Mouse (Mus musculus): ENCODE results near the gene Tmem8b. TPM values are rescaled to one million over a fixed set of nuclear protein-coding genes. Genes with fewer than 3 reads are reported as not detected.

Tmem8b gene
- total RNA-seq, 2 experiments from 2014 or later: not detected

DNA sequence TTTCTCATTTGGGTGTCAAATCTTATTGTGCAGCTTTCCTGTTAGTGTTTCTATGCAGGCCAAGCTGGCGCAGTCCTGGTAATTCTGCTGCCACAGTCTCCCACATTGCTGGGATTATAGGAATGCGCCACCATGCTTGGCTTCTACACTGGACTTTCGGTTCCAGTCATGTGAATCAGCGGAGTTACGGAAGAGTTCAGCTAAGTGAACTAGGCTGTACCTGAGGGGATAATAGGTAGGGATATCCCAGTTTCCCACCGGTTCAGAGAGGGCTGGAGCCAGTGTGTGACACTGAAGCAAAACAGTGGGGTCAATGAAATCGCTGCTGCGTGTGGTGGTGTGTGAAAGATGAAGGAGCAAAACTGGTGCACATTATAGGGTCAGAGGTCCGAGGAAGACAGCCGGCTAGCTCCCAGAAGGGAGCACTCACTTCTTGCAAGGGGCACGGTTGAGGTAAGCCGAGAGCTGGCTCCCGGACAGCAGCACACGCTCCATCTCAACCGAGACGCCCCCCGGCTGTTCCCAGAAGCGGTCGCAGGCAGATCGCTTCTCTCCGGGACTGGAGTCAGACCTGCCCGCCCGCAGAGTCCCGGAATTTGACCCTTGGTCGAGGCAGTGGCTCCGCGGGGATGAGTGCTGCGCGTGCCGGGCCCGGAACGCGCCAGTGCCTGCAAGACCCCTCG, 13.0 kb upstream of the Tmem8b start:
- ATAC-seq (replicated peaks; ENCODE audit: low FRiP score, poor library complexity, severe bottlenecking): no peak

DNA sequence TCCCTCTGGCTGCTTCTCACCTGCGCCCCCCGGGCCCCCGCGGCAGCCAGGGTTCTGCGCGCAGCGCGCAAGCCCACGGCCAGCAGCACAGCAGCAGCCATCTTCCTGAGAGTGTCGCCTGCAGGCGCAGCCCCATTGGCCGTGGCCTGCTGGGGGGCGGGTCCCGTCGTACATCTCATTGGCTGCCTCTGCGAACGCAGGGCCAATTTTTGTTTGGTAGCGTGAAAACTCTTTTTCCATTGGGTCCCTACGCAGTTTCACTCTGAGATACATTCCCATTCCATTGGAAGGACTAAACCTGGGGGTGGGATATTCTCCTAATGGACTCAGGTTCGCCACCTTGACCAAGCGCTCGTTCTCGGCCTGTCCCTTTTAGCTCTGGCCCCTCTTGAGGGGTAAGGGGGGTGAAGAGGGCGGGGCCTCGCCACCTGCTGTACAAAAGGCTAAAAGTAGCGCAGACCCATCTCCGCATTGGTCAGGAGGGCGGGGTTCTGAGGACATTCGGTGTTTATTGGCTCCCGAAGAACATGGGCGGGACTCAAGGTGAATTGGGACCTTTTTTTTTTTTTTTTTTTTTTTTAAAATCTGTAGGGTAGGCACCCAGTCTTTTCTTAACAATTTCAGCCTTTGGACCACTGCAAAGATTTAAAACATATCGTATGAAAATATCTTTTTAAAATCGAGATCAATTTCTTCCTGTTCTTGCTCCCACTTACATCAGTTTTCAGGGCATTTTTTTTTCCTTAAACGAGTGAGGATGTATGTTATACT, 12.2 kb upstream of the Tmem8b start, which contains the start of gene Hint2:
Gene Hint2, minus strand, starts transcription at position 128 of the 771 bp plus-strand sequence.
- peak; percentile 96 for ATAC-seq (replicated peaks; ENCODE audit: low FRiP score, poor library complexity, severe bottlenecking)

DNA sequence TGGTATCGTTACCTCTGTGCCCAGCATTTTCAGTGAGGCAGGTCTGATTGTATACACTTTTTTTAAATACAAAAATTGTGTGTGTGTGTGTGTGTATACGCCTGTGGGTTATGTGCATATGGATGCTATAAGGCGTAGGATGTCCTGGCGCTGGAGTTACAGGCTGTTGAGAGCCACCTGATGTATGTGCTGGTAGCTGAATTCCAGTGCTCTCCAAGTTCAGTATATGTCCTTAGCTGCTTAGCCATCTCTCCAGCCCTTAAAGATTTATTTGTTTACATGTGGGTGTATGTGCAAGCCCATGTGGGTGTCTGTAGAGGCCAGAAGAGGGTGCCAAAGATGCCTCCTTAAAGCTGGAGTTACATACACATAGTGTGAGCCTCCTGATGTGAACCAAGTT, 11.6 kb upstream of the Tmem8b start:
- ATAC-seq (replicated peaks; ENCODE audit: low FRiP score, poor library complexity, severe bottlenecking): no peak

DNA sequence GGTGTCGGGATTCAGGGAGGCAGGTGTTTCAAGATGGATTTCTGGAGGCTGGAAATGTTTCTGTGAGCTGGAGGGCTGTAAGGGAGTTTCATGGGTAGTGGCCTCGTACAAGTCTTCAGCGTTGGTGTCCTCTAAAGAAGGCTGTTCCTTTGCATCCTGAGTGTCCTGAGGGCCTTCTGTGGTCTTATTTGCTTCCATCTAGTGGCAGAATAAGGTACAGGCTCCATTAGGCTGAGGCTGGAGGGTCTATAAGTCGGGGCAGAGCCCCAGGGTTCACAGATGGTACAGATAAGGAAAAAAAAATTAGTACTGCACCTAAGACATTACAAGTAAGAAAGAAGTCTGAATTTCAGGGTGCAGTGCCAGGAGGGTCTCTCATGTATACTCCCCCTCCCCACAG, 2.4 kb upstream of the Tmem8b start:
- ATAC-seq (replicated peaks; ENCODE audit: low FRiP score, poor library complexity, severe bottlenecking): no peak

DNA sequence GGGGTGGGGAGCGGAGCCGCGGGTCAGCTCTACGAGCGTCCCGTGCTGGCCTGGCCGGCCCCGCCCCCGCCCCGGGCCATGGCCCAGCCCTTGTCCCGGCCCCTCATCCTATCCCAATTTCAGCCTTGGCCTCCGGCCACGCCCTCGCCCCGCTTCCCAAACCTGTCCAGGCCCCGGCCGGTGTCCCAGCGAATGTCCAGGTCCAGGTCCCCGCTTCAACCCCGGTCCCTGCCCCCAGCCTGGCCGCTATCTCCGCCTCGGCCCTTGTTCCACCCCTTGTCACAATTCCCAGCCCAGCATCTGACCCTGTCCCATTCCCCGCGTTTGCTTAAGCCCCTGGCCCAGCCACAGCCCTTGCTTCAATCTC, 640 bp downstream of the Tmem8b start:
- ATAC-seq (replicated peaks; ENCODE audit: low FRiP score, poor library complexity, severe bottlenecking): peak; percentile 41

DNA sequence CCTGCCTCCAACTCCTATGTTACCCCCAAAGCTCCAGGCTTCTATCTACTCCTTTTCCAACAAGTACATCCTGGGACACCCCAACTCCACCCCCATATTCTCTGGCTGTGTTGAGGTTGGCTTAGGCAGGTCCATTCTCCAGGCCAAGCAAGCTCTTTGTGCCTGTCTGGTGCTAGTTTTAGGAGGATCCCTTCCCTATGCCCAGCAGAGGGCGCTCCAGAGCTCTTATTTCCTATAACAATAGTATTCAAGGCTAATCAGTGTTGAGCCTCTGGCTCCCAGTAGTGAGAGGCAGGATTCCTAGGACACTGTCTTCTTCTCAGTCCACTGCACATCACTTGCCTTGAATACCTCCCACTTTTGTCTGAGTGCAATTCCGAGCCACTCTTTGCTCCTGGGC, 3.3 kb downstream of the Tmem8b start:
- ATAC-seq (replicated peaks; ENCODE audit: low FRiP score, poor library complexity, severe bottlenecking): no peak

DNA sequence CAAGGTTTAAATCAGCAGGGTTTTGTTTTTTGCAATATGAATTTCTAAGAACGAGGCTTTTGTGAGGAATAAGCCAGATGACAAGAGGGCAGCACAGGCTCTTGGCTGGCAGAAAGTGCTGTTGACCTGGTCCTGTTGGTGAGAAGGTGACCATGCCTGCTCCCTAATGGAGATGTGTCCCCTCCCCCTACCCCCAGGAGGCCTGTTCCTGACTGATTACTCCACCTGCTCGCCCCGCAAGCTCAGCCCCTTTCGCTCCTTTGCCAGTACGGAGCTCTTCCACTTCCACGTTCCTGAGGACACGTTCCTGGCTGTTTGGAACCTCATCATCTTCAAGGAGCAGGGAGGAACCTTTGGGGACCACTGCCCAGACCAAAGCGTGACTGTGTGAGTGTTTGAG, 4.9 kb downstream of the Tmem8b start:
- no peak for ATAC-seq (replicated peaks; ENCODE audit: low FRiP score, poor library complexity, severe bottlenecking)

DNA sequence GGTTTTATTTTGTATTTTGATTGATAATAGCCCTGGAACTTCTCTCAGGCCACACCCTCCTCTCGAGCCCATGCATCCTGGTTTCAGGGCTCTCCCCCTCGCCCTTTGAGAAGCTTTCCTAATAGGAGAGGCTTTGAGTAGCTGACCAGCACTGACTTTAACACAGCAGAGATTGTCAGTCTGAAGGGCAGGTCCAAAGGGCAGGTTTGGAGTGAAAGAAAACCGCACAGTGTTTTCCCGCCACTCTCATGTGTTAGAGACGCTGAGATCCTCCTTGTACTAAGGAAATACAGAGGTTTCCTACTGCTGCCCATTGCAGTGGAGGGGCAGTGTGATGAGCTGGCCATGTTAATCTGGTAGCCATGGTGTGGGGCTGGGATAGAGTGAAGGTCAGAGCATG, 6.2 kb downstream of the Tmem8b start:
- ATAC-seq (replicated peaks; ENCODE audit: low FRiP score, poor library complexity, severe bottlenecking): no peak

DNA sequence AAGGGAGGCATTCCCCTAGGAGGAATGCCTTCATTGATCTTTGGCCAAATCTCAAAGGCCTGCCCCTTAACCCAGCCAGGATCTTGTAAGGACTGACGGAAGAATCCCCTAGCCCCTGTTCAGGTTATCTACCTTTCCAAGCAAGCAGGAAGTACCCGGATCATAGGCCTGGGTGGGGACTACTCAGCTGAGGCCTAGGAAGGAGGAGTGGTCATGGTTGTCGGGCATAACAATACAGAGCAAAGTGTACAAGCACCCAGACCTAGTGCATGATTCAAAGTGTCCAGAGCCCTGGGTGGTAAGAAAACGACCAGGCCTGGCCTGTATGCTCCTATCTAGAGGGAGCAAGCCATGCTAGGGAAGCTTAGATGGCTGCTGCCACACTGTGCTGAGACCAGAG, 6.8 kb downstream of the Tmem8b start:
- no peak for ATAC-seq (replicated peaks; ENCODE audit: low FRiP score, poor library complexity, severe bottlenecking)

DNA sequence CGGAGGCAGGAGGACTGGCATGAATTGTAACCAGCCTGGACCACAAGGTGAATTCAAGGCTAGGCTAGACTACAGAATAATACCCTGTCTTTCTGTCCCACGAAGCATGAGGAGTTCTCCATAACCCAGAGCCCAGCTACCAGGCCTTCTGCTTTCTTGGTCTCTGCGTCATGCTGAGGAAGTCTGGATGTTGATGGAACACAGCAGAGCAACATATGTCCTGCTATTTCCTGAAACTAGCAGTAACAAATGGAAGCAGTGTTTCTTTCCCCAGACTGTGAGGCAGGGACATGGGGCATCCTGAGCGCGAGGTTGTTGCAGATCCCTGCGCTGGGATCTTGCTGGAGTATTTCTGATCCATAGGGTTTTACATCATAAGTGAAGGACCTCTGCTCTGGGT, 9.8 kb downstream of the Tmem8b start:
- no peak for ATAC-seq (replicated peaks; ENCODE audit: low FRiP score, poor library complexity, severe bottlenecking)

DNA sequence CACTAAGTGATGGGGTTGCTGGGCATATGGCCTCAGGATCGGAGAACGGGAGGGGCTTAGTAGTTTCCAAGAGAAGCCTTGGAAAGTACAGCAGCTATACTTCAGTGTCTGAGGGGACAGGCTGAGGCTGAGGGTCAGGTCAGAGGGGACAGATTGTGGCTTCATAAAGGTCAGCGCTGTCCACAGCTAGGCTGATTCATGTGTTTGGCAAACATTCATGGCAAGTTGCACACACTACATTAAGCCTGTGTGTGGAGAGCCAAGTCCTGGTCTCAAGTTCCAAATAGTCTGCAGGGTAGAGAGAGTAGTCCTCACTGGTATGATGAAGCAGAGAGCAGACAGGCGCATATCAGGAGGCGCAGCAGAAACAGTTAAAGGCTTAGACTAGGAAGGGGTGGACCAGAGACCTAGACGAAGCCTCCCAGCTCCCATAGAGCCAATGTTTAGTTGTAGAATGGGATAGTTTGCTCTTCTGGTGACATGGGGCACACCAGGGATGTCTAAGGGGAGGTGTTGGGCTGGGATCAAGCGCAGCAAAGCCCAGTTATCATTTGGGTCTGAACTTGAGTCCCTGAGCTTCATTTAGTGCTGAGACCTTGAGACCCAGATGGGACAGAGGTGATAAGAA, 10.8 kb downstream of the Tmem8b start:
- ATAC-seq (replicated peaks; ENCODE audit: low FRiP score, poor library complexity, severe bottlenecking): no peak

DNA sequence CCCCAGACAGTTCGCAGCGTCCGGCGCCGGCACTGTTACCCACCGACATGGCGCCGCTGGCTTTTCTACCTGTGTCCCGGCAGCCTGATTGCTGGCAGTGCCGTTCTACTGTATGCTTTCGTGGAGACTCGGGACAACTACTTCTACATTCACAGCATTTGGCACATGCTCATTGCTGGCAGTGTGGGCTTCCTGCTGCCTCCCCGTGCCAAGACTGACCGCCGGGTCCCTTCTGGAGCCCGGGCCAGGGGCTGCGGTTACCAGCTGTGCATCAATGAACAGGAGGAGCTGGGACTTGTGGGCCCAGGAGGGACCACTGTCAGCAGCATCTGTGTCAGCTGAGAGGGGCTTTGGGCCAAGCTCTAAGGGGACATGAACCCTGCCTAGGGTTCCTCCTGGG, 21.2 kb downstream of the Tmem8b start:
- no peak for ATAC-seq (replicated peaks; ENCODE audit: low FRiP score, poor library complexity, severe bottlenecking)

DNA sequence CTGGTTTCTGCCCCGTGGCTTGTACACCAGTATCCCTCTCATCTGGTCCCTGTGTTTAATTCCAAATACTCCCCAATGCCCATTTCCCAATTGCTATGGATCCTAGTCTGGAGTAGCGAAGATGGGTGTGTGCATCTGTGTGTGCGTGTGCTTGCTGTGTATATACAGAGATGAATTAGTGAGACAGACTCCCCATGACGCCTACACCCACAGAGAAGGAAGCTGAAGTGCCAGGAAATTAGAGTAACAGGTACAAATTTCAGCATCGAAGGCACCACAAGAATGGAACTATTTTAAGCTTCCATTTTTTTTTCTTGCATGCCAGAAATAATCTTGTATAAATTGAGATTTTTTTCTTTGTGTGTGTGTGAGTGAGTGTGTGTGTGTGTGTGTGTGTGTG, 22.3 kb downstream of the Tmem8b start:
- ATAC-seq (replicated peaks; ENCODE audit: low FRiP score, poor library complexity, severe bottlenecking): no peak

DNA sequence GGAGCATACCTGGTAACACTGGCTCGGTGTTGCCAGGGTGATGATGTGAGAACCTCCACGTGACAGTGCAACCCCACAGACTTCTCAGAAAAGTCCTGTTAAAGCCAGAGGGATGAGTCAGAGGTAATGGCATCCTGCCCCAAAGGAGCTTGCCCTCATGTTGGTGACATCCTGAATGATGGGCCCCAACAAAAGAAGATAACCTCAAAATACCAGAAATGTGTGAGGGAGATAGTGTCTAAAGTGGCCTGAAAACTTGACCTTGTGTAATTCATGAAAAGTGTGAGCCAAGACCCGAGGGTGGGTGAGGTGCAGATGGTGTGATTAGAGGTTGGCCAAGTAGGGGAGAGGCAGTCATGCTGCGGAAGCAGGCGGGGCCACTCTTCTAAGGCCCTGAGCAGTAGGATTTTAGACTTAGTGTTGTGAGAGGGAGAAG, 25.1 kb downstream of the Tmem8b start:
- no peak for ATAC-seq (replicated peaks; ENCODE audit: low FRiP score, poor library complexity, severe bottlenecking)

DNA sequence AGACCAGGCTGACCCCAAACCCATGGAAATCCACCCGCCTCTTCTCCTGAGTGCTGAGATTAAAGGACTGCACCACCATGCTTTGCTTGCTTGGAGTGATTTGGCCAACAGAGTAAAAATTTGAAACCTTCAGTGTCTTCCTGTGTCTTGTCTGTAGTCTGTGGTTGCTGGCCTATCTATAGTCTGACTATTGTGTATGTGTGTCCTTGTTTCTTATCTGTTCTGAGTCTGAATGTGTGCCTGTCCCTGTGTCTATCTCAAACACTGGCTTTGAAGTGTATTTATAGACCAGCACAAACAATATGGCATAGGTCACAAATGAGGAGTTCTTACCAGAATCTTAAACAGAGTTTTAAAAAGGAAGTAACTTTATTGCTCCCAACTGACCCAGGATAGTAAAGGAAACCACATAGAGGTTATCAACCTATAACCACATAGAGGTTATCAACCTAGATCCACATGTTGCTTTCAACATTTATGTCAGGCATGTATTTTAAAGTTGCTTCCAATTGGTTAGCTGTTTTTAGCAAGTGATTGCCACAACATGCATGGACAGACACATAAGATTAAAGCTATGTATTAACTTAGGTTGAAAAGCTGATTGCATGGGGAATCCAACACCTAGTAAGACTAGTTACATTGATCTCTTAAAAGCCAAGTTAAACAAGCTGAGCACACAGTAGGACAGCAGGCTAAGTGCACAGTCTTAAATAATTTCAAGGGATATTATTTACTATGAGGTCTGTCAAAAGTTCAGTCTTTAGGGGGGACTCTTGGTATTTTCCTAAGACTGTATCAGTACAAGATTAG, 25.9 kb downstream of the Tmem8b start:
- ATAC-seq (replicated peaks; ENCODE audit: low FRiP score, poor library complexity, severe bottlenecking): no peak

DNA sequence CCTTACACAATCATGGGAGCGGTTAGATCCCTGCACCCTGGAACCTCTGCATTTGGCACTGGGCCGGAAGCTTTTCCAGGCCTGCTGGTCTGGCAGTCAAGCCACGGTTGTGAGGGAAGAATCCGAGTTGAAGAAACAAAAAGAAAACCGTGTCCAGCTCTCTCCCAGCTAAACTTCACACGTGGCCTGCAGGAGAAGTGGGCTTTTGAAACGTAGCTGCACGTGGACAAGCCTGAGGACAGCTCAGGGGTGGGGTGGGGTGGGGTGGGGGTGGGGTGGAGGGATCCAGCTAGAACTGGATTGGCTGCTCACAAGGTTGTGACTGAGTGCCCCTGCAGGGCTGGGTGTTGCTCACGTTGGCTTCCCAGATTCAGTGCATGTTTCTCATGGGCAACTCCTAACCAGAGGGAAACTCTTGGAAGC, 26.5 kb downstream of the Tmem8b start:
- no peak for ATAC-seq (replicated peaks; ENCODE audit: low FRiP score, poor library complexity, severe bottlenecking)

DNA sequence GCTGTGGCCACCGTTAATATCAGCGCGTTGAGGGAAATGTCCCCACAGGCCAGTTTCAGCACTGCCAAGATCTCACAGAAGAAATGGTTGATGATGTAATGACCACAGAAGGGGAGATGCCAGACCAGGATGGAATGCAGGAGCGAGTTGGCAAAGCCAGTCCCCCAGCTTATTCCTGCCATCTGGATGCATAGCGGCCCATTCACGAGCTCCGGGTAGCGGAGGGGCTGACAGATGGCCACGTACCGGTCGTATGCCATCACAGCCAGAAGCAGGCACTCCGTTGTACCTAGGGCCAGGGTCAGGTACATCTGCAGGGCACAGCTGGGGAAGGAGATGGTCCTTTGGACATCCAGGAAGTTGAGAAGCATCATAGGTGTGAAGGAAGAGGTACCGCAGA, 27.8 kb downstream of the Tmem8b start:
- ATAC-seq (replicated peaks; ENCODE audit: low FRiP score, poor library complexity, severe bottlenecking): no peak

DNA sequence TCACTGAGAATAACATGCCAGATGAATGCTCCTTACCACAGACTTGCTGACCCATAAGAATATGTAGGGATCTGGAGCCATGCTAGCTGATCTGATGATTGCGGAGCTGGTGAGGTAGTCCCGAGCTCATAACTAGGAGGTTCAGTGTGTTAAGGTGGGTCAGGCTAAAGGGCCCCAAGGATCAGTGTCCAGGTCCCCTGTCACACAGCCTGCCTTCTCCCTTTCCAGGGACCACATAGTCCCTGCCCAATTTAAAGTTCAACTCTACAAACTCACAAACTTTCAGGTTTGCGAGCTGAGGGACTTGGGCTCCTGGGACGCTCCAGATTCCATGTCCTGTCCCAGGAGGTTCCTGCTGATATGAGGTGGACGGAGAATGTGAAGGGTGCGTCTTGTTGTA, 31.9 kb downstream of the Tmem8b start, which contains the start of gene Olfr70:
Gene Olfr70, minus strand, starts transcription at position 101 of the 400 bp plus-strand sequence.
- ATAC-seq (replicated peaks; ENCODE audit: low FRiP score, poor library complexity, severe bottlenecking): no peak

DNA sequence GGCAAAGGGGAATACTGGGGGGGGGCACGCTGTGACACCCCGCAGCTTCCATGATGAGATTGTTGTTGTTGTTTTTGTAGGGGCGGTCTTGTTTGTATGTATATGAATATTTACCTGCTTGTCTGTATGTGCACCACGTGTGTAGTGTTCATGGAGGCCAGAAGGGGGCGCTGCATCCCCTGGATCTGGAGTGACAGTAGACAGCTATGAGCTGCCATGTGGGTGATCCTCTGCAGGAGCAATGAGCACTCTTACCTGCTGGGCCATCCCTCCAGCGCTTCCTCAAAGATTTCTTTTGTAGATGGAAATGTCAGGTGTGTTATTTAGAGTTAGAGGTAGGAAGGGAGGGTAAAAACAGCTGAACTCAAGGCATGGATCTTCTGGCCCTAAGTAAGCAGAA, 34.7 kb downstream of the Tmem8b start:
- ATAC-seq (replicated peaks; ENCODE audit: low FRiP score, poor library complexity, severe bottlenecking): no peak

DNA sequence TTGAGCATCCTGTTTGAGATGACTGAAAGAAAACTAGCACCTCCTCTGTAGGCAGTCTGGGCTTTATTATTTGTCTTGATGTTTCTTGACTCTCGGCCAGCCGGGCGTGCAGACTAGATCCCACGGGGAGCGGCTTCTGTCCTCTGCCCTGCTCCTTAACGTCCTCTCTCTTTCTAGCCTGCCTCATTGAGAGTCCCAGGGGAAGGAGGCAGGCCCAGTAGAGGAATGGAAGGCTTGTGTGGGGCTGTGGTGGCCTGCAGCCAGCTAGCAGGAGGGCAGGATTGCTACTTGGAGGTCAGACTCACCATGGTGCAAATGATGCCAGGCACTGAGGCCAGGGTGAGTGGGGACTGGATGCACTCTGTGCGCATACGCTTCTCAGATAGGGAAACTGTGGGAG, 35.1 kb downstream of the Tmem8b start:
- no peak for ATAC-seq (replicated peaks; ENCODE audit: low FRiP score, poor library complexity, severe bottlenecking)
